Mouse (Mus musculus) forebrain, embryonic 12.5 days (tissue): ENCODE measurements at regions not wholly inside any gene's neighbourhood (a gene's known extent, or its start where the extent isn't known, plus 50 kb on each side); places are given as distances from the start of the nearest gene placed in this dataset.

ENCODE experiments used
- ATAC-seq: fragments of 200-750 bp; cut with Nextera tagmentation; 2 replicates; pipeline ENCODE4 v1.8.0; 2017; ENCODE audit warnings: moderate TSS enrichment; ENCODE audit not compliant: low FRiP score
- H3K27ac ChIP-seq: fragments of 300-500 bp; sonication (generic); 2 replicates; pipeline ENCODE4 v1.5.1; 2016; ENCODE audit warnings: mild to moderate bottlenecking
- H3K27me3 ChIP-seq: fragments of 300-500 bp; sonication (generic); 2 replicates; pipeline ENCODE4 v1.6.1; 2016; ENCODE audit warnings: mild to moderate bottlenecking
- H3K36me3 ChIP-seq: fragments of 300-500 bp; sonication (generic); replicated peaks from 2 replicates; pipeline ENCODE4 v1.6.1; 2016; ENCODE audit warnings: mild to moderate bottlenecking
- H3K4me1 ChIP-seq: fragments of 300-500 bp; sonication (generic); 2 replicates; pipeline ENCODE4 v1.6.1; 2016
- H3K4me2 ChIP-seq: fragments of 300-500 bp; sonication (generic); 2 replicates; pipeline ENCODE4 v1.6.1; 2016; ENCODE audit warnings: mild to moderate bottlenecking, moderate library complexity
- H3K4me3 ChIP-seq: fragments of 300-500 bp; sonication (generic); replicated peaks from 2 replicates; pipeline ENCODE4 v1.5.1; 2016; ENCODE audit warnings: mild to moderate bottlenecking
- H3K9ac ChIP-seq: fragments of 300-500 bp; sonication (generic); 2 replicates; pipeline ENCODE4 v1.6.1; 2016; ENCODE audit warnings: mild to moderate bottlenecking
- H3K9me3 ChIP-seq: fragments of 300-500 bp; sonication (generic); 2 replicates; pipeline ENCODE4 v1.6.1; 2016
- WGBS: fragments of 180-500 bp; shearing (Covaris S2); methylation state at CpG from one replicate; pipeline ENCODE4 v1.1.7; 2016; 5-methylcytosine and 5-hydroxymethylcytosine counted together

DNA sequence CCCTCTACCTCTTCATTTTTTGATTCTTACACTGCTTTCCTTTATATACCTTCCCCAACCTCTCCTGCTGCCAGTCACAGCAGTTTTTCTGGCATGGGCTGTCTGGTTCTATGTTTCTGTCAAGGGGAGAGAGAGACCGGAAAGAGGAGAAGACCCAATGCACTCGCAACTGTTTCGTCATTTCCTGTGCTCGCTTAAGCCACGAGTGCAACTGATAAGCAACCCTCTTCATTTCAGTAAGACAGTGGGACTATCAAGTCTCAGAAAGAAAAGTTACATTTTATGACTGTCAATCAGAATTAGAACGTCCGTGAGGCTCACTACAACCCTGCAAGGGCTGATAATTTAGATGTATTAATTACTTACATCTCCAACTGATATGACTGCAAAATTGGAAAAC, 312.2 kb downstream of the Etnk1 start:
- Histone ChIP-seq H3K4me1 (no peaks in the 10 kb centered on the region), H3K27me3 (no peaks in the 10 kb centered on the region), H3K9me3 (0 out of 2 replicates have a peak, but pooled peaks cover 3% of the 10 kb centered on the region), H3K4me3 (no peak overlapping the region), H3K9ac (no peak overlapping the region), H3K4me2 (no peak overlapping the region), H3K36me3 (no peaks in the 10 kb centered on the region), H3K27ac (no peak overlapping the region)
- ATAC-seq = no peak
- WGBS = 86% methylated on average over 7 of the region's 7 CpGs

DNA sequence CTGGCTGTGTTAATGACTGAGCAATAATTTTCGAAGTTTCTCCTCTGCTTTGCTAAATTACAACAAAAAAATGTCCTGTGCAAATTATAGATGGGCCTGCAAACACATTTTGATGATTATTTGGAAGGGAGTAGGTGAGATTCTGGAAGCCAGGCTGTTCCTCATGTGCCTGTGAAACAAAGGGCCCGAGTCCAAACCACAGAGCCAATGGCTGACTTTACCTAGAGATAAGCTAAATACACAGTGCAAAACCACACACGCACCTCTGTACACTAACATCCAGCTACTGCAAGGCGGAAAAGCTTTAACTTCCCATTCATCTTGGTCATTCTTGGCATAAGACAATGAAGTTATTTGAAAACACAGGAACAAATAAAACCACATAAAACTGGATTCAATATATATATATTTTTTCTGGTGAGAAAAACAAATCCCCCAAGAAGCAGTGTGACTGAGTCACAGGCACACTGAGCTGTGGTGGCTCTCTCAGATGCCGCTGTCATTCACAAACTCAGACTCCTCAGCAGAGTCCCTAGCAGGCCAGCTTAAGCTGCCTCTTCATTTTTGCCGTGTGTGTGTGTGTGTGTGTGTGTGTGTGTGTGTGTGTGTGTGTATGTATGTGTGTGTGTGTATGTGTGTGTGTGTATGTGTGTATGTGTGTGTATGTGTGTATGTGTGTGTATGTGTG, 312.8 kb downstream of the Etnk1 start:
- no peak overlapping the region for H3K4me3 ChIP-seq
- H3K27ac ChIP-seq = no peak overlapping the region
- no peaks in the 10 kb centered on the region for H3K36me3 ChIP-seq
- no peak overlapping the region for H3K4me2 ChIP-seq
- no peaks in the 10 kb centered on the region for H3K27me3 ChIP-seq
- no peaks in the 10 kb centered on the region for H3K4me1 ChIP-seq
- WGBS = 89% methylated on average over 6 of the region's 6 CpGs
- no peak overlapping the region for H3K9ac ChIP-seq
- H3K9me3 ChIP-seq = 0 out of 2 replicates have a peak, but pooled peaks cover 3% of the 10 kb centered on the region
- no peak for ATAC-seq

DNA sequence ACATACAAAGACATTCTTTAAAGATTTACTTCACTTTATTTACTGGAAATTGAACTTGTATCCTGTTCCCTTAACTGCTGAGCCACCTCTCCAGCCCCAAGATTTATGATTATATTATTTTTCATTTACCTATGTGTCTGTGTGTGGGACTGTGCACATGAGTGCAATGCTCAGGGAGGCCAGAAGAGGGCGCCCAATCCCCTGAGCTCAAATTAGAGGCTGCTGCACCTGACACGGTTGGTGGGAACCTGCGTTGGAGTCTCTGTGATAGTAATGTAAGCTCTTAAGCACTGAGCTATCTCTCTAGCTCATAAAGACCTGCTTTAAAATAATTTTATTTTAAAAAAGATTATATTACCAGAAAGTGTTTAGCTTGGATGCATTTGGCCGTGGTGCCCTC, 315.3 kb downstream of the Etnk1 start:
- WGBS = 82% methylated on average over 4 of the region's 4 CpGs
- Histone ChIP-seq H3K9ac (no peak overlapping the region), H3K27me3 (no peaks in the 10 kb centered on the region), H3K4me2 (no peak overlapping the region), H3K9me3 (0 out of 2 replicates have a peak, but pooled peaks cover 3% of the 10 kb centered on the region), H3K4me3 (no peak overlapping the region), H3K27ac (no peak overlapping the region), H3K4me1 (no peaks in the 10 kb centered on the region), H3K36me3 (no peaks in the 10 kb centered on the region)
- no peak for ATAC-seq

DNA sequence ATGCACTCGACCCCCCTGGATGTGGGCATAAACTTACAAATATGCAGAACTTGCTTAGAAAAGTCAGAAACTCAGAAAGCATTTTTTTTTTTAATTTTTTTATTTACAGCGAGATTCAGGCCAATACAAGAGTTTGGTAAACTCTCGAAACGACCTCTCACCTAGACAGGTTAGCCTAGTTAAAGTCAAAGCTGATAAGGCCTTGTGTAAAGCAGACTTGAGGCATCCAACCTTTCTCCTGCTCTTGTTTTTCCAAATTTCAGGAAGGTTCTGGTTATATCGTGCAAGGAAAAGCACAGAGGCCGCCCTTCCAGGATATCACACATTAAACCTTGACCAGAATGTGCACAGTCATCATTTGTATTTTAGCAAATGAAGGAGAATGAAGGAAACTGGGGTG, 315.8 kb downstream of the Etnk1 start:
- Histone ChIP-seq H3K9me3 (0 out of 2 replicates have a peak, but pooled peaks cover 3% of the 10 kb centered on the region), H3K27me3 (no peaks in the 10 kb centered on the region), H3K9ac (no peak overlapping the region), H3K36me3 (no peaks in the 10 kb centered on the region), H3K4me1 (no peaks in the 10 kb centered on the region), H3K4me2 (no peak overlapping the region), H3K27ac (no peak overlapping the region), H3K4me3 (no peak overlapping the region)
- WGBS = 92% methylated on average over 6 of the region's 6 CpGs
- no peak for ATAC-seq

DNA sequence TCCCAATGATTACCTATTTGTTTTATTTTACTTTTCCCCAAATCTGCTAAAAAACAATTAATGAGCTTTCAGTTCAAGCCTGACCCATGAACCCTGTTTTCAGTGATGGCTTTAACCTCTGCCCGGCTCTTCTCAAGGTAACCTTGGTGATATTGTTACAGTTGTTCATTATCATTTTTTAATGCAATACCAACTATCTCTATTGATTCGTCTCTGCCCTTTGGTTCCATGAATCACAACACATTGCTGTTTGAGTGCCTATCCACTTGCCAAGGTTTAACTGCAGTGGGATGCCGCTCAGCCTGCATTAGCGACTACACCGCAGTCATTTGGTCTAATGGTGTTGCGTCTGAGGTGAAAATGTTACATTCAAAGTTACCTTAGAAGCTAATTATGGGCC, 317.9 kb downstream of the Etnk1 start:
- Histone ChIP-seq H3K36me3 (no peaks in the 10 kb centered on the region), H3K9ac (no peak overlapping the region), H3K27me3 (no peaks in the 10 kb centered on the region), H3K27ac (no peak overlapping the region), H3K4me3 (no peak overlapping the region), H3K4me1 (no peaks in the 10 kb centered on the region), H3K4me2 (no peak overlapping the region), H3K9me3 (0 out of 2 replicates have a peak, but pooled peaks cover 3% of the 10 kb centered on the region)
- no peak for ATAC-seq
- 96% methylated on average over 6 of the region's 6 CpGs for WGBS

DNA sequence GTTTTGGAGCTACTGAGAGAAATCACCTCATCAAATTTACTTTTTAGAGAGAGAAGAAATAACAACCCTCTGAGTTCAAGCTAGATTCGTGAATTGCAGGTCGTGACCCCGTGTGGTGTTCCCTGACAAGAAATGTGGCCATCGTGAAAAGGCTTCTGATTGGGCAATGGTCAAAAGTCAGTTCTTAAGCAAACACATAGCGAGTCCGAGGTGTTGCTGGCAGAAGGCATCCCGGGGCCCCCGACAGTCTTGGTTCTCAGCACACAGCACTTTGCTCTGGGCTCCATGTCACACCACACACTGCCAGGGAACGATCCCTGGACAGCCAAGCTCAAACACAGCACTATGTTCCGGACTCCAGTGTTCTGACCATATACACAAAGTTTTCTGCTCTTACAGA, 320.0 kb downstream of the Etnk1 start:
- ATAC-seq = no peak
- H3K4me2 ChIP-seq = no peak overlapping the region
- H3K27me3 ChIP-seq = no peaks in the 10 kb centered on the region
- 0 out of 2 replicates have a peak, but pooled peaks cover 3% of the 10 kb centered on the region for H3K9me3 ChIP-seq
- no peaks in the 10 kb centered on the region for H3K4me1 ChIP-seq
- WGBS = 92% methylated on average over 10 of the region's 10 CpGs
- H3K9ac ChIP-seq = no peak overlapping the region
- no peak overlapping the region for H3K27ac ChIP-seq
- no peak overlapping the region for H3K4me3 ChIP-seq
- no peaks in the 10 kb centered on the region for H3K36me3 ChIP-seq

DNA sequence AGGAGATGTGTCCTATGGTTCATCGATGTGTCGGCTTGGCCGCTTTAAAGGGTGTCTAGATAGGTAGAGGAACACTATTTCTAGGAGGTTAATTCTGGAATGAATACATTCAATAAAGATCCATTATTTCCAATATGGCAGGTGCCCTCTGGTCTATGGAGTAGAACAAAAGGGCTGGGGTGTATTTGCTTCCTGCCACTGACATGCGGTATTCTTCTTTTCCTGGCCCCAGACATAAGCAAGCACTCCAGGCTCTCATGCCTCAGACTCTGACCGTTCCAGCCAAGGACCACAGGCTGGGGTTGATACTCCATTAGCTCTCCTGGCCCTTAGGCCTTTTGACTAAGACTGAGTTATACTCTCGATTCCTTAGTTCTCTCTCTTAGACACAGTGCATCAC, 323.0 kb downstream of the Etnk1 start:
- Histone ChIP-seq H3K36me3 (no peaks in the 10 kb centered on the region), H3K4me2 (no peak overlapping the region), H3K9ac (no peak overlapping the region), H3K27me3 (no peaks in the 10 kb centered on the region), H3K27ac (no peak overlapping the region), H3K9me3 (no peaks in the 10 kb centered on the region), H3K4me1 (no peaks in the 10 kb centered on the region), H3K4me3 (no peak overlapping the region)
- ATAC-seq = no peak
- WGBS = 94% methylated on average over 6 of the region's 6 CpGs

DNA sequence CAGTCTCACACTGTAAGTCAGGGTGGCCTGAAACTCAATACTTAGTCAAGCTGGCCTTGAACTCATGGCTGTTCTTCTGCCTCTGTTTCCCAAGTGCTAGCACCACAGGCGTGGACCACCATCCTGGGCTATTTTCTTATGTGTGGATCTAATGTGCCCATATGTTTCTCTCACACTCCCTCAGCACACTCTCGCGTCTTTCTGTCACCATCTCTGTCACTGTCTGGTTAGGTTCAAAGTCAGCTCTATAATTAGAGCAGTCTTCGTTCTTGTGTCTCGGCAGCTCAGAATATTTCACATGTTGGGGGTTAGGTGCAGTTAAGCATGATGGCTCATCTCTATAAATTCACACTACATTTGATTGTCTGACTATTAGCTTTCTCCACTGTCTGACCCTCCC, 324.4 kb downstream of the Etnk1 start:
- Histone ChIP-seq H3K27me3 (no peaks in the 10 kb centered on the region), H3K4me3 (no peak overlapping the region), H3K9me3 (no peaks in the 10 kb centered on the region), H3K27ac (no peak overlapping the region), H3K4me1 (no peaks in the 10 kb centered on the region), H3K36me3 (no peaks in the 10 kb centered on the region), H3K9ac (no peak overlapping the region), H3K4me2 (no peak overlapping the region)
- no peak for ATAC-seq
- 94% methylated on average over 5 of the region's 5 CpGs for whole genome bisulfite sequencing

DNA sequence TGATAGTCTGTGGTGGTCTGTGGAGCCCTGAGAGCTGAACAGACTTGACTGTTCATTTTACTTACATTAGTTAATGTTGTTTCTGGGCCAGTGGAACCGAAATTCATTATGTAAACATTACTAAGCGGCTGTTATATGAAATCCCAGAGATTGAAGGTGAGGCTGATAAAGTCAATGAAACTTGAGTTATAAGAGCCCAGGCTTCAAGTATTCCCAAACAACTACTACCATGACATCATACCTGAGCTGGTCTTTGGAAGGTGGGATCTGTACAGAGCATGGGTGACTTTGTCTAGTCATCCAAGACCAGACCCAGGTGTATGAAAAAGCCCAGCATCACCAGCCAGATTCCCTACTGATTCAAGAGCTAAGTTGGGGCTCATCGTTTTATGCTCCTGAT, 326.5 kb downstream of the Etnk1 start:
- no peaks in the 10 kb centered on the region for H3K27me3 ChIP-seq
- H3K36me3 ChIP-seq = no peaks in the 10 kb centered on the region
- 94% methylated on average over 3 of the region's 3 CpGs for WGBS
- H3K4me3 ChIP-seq = no peak overlapping the region
- H3K9ac ChIP-seq = no peak overlapping the region
- ATAC-seq = no peak
- no peak overlapping the region for H3K4me2 ChIP-seq
- H3K27ac ChIP-seq = no peak overlapping the region
- no peaks in the 10 kb centered on the region for H3K4me1 ChIP-seq
- H3K9me3 ChIP-seq = no peaks in the 10 kb centered on the region

DNA sequence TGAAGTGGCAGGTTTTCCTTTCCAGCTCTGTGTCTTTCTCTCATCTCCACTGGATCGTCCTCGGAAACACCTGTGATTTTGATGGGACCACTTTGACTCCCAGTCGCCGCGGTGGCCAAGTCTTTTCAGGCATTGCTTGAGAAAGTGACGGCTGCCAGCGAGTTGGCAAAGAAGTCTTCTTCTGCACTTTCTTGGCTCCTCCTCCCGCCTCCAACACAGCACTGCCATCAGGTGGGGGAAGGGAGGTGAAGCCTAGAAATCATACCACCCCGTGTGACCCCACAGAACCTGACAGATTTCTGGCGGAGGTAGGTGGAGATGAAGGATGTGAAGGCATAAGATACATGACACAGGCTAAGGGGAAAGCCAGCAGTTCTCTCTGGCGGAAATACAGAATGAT, 327.3 kb downstream of the Etnk1 start:
- no peak for ATAC-seq
- 95% methylated on average over 11 of the region's 11 CpGs for WGBS
- H3K9me3 ChIP-seq = no peaks in the 10 kb centered on the region

DNA sequence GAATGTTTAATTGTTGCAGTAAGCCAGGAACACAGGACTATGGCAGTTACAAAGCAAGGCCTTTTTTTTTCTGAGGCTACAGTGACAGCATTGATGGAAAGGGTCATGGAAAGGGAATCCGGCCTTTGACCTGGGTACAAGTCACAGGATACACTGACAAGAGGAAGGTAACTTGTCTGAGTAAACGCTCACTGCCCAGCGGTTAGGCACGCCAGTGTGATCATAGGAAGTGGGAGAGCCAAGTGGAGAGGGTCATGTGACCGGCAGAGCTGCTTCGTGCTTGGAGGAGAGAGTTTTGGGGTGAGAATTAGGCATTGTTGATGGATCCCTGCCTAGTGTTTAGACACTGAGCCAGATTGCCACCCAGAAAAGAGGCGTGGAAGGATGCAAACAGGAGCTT, 327.9 kb downstream of the Etnk1 start:
- H3K4me3 ChIP-seq = no peak overlapping the region
- H3K9me3 ChIP-seq = no peaks in the 10 kb centered on the region
- WGBS = 78% methylated on average over 7 of the region's 7 CpGs
- no peaks in the 10 kb centered on the region for H3K36me3 ChIP-seq
- no peak for ATAC-seq
- no peaks in the 10 kb centered on the region for H3K4me1 ChIP-seq
- H3K9ac ChIP-seq = no peak overlapping the region
- no peak overlapping the region for H3K27ac ChIP-seq
- no peaks in the 10 kb centered on the region for H3K27me3 ChIP-seq
- no peak overlapping the region for H3K4me2 ChIP-seq

More for the DNA sequence above, 327.3 kb downstream of the Etnk1 start:
- H3K4me2 ChIP-seq = no peak overlapping the region
- no peak overlapping the region for H3K9ac ChIP-seq
- no peaks in the 10 kb centered on the region for H3K27me3 ChIP-seq
- H3K4me3 ChIP-seq = no peak overlapping the region
- no peaks in the 10 kb centered on the region for H3K36me3 ChIP-seq
- no peaks in the 10 kb centered on the region for H3K4me1 ChIP-seq
- H3K27ac ChIP-seq = no peak overlapping the region

DNA sequence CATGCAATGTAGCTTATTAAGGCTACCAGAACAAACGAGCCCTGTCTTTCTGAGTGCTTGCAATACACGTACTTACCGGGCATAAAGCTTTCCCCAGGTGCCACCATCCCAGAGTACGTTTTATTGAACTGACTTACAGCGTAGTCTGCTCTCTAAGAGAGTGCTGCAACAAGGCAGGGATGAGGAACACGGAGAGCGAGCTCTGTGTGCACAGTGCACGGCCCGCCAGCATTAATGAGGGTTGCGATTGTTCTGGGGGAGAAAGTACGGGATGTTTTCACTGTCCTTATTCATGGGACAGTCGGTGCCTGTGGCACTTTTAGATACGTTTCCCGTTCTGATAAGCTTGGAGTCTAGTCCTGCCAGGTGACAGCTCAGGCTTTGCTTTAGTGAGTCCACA, 331.7 kb downstream of the Etnk1 start:
- Histone ChIP-seq H3K27me3 (no peaks in the 10 kb centered on the region), H3K4me1 (no peaks in the 10 kb centered on the region), H3K9me3 (no peaks in the 10 kb centered on the region), H3K27ac (no peak overlapping the region), H3K4me3 (no peak overlapping the region), H3K36me3 (no peaks in the 10 kb centered on the region), H3K9ac (no peak overlapping the region), H3K4me2 (no peak overlapping the region)
- ATAC-seq = no peak
- 62% methylated on average over 14 of the region's 14 CpGs for WGBS

DNA sequence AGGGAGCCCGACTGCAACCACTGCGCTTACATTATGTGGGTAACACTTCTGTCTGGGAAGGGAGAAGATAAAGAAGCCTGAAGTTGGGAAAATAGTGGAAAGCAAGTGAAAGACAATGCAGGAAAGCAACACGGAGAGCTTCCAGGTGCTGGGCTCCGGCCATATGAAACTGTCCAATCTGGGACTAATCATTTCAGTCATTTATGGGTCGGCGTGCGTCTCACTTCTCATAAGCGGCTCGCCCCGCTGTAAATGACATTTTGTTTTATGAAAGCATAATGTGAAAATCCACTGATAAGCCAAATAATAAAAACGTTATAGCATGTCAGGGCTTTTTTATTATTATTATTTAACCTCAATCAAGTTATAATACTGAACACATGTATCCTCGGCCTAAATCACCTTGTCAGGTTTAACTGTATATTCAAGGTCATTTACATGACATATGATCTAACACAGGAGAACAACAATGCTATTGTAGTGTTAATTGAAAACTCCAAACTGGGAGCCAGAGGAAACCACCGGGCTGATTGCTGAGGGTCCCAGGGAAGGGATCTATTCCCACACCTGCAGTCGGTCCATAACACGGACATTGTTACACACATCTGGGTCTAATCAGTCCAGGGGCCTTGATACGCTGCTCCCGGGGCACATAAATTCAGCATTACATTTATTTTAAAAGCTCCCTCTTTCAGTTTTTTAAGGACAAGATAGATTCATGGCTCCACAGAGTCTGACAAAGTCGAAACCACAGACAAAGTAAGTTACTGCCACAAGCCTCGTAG, 332.4 kb downstream of the Etnk1 start:
- Histone ChIP-seq H3K9me3 (no peaks in the 10 kb centered on the region), H3K4me2 (no peak overlapping the region), H3K27me3 (no peaks in the 10 kb centered on the region), H3K9ac (no peak overlapping the region), H3K4me1 (no peaks in the 10 kb centered on the region), H3K36me3 (no peaks in the 10 kb centered on the region), H3K27ac (no peak overlapping the region), H3K4me3 (no peak overlapping the region)
- ATAC-seq = no peak
- WGBS = 89% methylated on average over 19 of the region's 19 CpGs
